Mouse (Mus musculus) liver (tissue): ENCODE data around the gene Def8.

ENCODE experiments used
- DNase-seq: peaks from one replicate; pipeline ENCODE4 v3.0.0-alpha.2; 2020; ENCODE audit warnings: mixed read lengths

The Def8 gene

DNA sequence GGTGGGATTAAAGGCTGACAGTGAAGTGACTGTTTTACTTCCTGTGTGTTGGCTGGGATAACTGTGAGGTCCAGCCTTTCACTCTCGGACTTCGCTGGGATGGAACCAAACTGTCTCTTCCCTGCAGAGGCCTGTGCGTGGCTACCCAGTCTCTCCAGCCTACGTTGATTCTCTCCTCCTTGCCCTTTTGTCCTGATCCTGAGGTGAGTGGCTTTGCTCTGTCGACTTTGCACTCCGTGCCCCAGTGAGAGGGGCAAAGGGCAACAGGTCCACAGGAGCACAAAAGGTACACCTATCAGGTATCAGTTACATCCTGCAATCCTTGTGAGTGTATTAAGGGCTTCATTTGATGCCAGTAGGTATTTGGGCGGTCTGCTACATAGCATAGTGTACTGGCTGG, at the start of gene Def8:
Gene Def8, plus strand, starts transcription at position 87 of the 400 bp plus-strand sequence.
- DNase-seq, result no peak

DNA sequence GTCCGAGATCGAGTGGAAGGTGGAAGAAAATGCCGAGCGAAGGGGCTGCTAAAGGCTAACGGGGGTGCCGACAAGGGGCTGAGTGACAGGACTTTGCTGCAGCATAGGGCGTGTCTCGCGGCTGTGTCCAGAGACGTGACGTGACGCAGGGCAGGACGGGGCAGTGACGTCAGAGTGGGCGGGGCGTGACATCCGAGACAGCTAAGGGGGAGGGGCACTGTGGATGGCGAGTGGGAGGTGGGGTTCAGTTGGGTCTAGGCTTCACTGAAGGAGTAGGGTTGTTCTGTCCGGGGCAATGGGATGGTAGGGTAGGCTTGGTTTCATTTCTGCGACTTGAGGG, 49.1 kb upstream of the Def8 start:
- peak; percentile 95 for DNase-seq

DNA sequence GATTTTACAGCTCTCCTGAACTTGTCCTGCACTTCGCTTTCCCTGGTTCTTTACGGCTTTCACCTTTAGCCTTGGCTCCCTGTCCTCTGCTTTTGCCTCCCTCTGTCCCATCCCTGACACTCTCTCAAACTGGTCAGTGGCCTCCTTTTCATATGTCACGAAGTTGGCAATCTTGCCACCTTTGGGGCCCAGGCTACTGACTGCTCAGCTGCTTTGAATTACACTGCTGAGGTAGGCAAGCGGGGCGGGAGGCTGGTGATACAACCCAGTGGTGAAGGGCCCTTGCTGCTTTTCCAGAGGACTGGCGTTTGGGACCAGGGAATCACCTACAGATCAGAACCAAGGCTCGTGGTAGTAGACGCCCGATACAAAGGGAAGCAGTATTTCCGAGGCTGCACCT, 47.6 kb upstream of the Def8 start:
- DNase-seq, result no peak

DNA sequence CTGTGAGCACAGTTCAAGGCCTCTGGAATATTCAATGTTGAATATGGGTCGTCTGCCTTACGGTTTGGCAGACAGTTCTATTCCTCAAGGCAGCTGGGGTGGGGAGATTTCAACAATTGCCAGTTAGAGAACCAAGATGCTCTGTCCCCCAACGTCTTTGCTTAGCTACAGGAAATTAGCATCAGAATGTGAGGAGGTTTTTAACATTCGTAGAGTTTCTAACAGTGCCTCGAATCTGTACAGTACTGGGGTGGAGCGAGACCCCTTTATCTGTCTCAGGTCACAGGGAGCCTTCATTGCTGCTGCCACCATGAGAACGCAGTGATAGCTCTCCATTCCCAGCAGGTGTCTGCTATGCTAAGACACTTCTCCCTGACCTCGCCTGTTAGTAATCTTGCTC, 47.2 kb upstream of the Def8 start:
- DNase-seq, result no peak

DNA sequence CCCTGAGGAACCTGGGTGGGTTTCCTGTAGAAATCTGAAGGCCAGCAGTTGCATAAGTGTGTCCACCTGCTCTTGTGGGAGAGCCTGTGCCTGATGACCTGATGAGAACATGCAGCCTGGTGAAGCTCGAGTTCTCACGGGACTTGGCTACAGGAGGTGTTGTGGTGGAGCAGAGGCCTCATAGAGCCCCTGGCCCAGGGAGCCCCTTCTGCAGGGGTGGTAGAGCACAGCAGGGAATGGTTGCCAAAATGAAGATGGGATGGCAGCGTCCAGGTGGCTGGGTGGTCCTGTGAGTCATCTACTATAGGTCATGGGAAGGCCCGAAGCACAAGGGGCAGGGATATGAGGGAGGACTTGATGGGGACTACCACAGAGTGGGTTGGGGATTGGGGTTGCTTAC, 41.6 kb upstream of the Def8 start:
- DNase-seq, result no peak

DNA sequence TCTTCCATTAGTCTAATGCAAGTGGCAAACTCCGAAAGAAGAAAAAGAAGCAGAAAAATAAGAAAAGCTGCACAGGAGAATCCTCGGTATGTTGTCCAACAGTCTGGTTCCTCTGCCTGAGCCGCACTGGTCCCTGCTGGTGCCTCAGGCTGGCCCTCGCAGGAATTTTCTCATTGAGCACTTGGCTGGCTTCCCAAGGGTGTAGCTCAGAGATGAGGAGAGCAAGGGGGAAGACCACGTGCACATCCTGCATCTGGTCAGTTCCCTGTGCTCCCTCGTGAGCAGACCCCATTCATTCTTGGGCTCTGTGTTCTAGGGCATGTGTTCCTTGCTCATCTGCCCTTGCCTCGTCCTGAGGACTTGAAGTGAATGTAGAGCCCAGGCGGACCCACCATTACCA, 40.8 kb upstream of the Def8 start:
- DNase-seq, result no peak

- DNase-seq, result peak; percentile 52
Measured at GRCm38 (mm10) chr8:123384883-123385540, 38.3 kb upstream of the Def8 start.

GRCm38 (mm10) chr8:123387041-123387440, 36.3 kb upstream of the Def8 start:
- DNase-seq, result no peak

- no peak for DNase-seq
Measured at GRCm38 (mm10) chr8:123387801-123388200, 35.5 kb upstream of the Def8 start.

DNA sequence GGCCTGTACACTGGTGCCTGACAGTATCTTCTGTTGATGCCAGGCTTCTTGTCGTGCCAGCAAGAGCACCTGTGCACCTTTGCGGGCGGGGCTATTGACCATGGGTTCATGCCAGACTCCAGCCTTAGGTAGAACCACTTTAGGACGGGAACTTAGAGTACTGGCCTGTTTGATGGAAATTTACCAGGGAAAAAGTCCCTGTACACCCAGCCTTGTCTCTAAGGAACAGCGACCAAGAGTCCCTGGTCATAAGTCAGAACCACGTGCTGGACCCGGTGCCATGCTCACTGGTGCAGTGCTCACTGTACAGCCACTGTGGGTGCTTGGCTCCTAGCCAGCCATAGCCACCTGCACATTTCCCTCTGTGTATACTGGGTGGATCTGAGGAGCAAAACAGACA, 34.3 kb upstream of the Def8 start:
- no peak for DNase-seq

DNA sequence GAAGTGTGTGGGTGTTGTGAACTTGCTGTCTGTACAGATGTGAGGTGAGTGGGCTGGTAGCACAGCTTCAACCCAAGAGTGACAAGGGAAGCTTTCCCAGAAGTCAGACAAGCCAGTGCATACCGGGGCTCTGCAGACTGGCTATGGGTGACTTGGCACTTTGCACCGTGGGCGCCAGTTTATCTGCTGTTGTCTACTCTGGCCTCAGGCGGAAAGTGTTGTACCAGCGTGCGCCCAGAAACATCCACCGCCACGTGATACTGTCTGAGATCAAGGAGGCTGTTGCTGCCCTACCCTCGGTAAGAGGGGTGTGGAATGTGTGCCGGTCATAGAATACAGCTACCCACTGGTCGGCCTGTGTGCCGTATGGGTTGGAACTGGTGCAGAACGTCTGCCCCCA, 25.0 kb upstream of the Def8 start:
- DNase-seq, result no peak

- no peak for DNase-seq
Measured at GRCm38 (mm10) chr8:123401936-123402335, 21.4 kb upstream of the Def8 start.

DNA sequence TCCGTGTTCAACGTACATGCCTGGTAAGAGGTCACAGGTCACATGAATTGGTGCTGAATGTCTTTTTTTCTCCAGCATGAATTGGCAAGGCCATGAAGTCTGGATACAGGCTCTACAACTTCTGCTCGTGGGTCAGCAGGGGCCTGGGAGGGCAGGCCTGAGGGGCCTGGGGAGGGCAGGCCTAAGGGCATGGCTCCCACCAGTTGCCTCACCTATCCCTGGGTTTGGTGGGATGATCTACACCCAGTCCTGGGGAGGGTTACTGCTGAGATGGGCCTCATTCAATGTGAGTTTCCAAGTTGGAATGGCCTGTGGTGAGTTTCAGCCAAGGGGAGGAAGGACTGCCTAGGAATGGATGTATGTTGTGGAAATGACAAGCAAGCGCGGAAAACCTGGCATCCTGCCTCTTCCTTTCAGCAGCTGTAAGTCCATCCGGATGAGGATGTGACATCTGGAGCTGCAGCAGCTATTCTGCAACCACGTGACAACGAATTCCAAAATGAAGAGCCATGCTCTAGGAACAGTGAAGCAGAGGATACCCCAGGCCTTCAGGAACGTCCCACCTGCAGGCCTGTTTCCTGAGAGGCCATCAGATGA, 20.5 kb upstream of the Def8 start:
- DNase-seq, result no peak

DNA sequence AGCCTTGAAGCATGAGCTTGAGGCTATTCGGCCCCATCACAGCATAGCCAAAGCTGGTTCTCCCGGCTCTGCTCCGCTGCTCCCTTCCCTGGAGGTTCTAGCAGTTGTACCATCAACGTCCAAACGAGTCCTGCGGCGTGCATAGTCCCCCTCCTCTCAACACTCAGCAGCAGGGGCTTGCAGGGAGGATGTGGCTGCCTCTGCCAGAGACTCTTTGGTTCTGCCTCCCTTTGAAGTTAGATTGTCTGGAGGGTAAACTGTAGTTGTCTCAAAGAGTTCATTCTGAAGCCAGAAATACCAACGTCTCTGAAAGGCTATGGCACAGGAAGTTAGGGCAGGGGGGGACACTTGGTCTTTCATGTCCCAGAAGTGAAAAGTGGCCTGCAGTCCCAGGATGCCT, 18.8 kb upstream of the Def8 start:
- no peak for DNase-seq

- peak; percentile 72 for DNase-seq
Measured at GRCm38 (mm10) chr8:123406786-123407185, 16.5 kb upstream of the Def8 start, which contains the start of gene Mc1r. TSS of gene Mc1r (plus strand) at chr8:123407107.

- no peak for DNase-seq
Measured at GRCm38 (mm10) chr8:123407612-123408011, 15.7 kb upstream of the Def8 start.

GRCm38 (mm10) chr8:123408586-123409544, 14.5 kb upstream of the Def8 start:
- DNase-seq, result peak; percentile 61

DNA sequence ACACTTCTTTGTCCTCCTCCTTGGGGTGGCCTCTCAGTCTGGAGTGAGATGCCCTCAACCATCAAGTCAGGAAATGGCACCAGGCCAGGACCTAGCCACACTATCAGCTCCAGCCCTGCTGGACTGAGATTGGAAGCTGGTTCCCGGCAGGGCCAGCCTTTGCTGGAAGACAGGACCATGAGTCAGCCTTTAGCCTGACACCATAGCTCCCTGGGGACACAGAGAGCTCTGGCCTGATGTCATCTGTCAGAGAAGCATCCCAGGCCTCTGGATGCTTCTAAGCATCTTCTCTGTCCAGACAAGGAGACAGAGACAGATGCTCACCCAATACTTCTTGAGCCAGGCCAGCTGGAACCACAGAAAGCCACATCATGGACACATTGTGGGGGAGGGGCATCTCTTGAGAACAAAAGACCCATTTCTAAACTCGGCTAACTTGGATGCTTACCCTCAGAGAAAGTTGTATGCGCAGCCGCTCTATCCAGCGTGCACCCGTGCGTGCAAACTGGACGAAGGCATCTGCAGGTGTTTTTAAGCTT, 13.2 kb upstream of the Def8 start:
- DNase-seq, result no peak

DNA sequence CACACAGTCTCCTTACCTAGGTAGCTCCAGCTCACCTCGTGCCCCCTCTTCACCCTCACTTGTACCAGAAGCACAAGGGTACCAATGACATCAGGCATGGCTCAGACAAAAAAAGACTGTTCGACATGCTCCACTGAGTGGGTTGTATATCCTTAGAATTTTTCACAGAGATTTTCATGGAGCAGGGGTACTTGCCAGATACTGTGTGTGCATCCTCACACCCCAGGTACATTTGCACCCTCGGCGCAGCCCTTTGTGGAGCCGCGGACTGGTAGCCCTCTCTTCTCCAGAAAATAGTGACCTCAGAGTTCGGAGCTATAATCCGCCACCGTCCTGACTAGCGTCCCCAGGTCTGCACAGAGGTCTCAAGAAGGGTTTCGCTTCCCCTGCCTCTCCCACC, 12.5 kb upstream of the Def8 start:
- no peak for DNase-seq

DNA sequence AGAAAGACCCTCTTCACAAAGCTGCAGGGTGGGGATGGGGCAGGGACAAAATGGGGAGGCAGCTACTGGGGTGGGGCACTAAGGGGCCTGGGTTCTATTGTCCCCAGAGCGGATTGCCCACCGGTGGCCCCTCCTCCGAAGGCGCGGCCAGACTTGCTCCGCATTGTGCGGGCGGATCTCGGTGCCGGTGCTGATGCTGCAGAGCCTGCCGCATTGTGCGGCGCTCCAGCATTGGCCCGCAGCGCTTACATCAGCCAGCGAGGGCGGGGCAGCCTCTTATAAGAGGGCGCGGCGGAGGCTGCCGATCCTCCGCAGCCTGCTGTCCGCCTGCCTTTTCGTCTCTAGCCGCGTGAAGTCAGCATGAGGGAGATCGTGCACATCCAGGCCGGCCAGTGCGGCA, 12.1 kb upstream of the Def8 start, which contains the start of gene Tubb3:
Gene Tubb3, plus strand, starts transcription at position 179 of the 400 bp plus-strand sequence.
- peak; percentile 74 for DNase-seq

DNA sequence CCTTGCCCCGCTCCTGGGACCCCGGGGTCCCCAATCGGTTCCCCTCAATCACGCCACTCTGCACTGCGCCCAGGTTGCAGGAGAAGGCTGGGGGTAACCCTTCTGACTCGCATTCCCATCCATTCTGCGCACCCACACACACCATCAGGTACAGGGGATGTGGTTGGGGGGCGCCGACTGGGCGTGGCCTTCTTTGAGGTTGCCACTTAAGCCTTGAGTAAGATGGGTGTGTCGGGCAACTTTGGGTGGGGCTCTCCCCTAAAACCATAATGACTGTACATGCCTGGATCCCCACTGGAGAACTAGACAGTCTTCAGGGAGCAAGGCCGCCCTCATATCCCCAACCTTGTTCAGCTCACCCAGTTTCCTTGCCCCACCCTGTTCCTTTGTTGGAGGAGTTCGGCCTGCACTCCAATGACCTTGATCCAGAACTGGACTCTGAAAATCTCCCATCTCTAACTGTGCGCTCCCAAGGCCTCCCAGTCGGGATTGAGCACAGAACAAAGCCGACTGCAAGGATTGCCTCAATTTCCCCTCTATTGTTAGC, 11.5 kb upstream of the Def8 start:
- no peak for DNase-seq

GRCm38 (mm10) chr8:123412560-123413170, 10.7 kb upstream of the Def8 start:
- no peak for DNase-seq

DNA sequence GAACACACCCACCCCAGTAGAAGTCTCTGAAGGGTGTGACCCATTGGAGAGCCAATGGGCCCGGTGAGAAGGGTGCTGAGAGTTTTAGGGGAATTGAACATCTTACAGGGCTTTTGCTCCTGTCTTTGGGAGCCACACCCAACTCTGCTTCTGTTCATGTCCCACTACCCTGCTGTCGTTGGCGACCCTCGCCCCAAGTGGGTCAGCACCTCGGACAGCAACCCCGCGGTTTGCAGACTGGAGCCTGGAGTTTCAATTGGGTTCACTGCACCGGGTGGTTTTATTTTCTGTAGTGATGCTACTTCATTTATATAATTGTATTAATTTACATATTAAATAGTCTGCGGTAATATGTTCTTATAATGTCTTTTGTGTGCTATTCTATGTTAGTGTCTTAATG, 9.1 kb upstream of the Def8 start:
- DNase-seq, result peak; percentile 32
